Mouse (Mus musculus) thymus, postnatal 0 days (tissue): ENCODE results near the gene Dnah7b. TPM values are rescaled to one million over a fixed set of nuclear protein-coding genes. Genes with fewer than 3 reads are reported as not detected.
"Not testable (repeated sequence)": the region's sequence is repeated elsewhere in the genome, so short reads cannot be mapped to it uniquely, and the experiment has no call there.

Experiments used
- DNase-seq: peaks from one replicate; pipeline ENCODE4 v3.0.0-alpha.2; 2015; ENCODE audit warnings: low spot score
- polyA plus RNA-seq: library from polyadenylated mRNA; unstranded; fragments of >200 nt; fragmentation: Nextera tagmentation; extraction: Ambion mirVana; gene quantifications from 2 replicates; pipeline ENCODE4 v1.2.1, GENCODE M21; 2015

The Dnah7b gene
- polyA plus RNA-seq, 1 experiment from 2014 or later: 0.22 TPM

DNA sequence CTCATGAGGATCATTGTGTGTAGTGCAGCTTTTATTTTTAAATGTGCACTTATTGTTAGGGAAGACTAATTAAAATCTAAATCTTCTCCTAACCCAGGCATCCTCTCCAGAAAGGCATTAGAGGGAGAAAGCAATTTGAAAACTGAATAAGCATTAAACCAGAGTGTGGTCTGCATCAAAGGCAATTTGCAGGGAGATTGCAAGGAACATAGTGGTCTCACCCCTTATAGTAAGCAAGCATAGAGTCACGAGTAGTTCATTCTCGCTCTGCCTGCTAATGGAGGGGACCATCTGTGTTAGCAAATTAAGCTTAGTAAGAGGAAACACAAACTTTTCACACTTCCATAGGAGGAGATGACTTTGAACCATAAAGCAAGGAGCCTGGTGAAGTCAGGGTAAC is 228.3 kb downstream of the Dnah7b start:
- DNase-seq: not testable (repeated sequence)

- DNase-seq: not testable (repeated sequence)
These were observed 259.8 kb downstream of the Dnah7b start for GRCm38 (mm10) chr1:46325942-46326341.

DNA sequence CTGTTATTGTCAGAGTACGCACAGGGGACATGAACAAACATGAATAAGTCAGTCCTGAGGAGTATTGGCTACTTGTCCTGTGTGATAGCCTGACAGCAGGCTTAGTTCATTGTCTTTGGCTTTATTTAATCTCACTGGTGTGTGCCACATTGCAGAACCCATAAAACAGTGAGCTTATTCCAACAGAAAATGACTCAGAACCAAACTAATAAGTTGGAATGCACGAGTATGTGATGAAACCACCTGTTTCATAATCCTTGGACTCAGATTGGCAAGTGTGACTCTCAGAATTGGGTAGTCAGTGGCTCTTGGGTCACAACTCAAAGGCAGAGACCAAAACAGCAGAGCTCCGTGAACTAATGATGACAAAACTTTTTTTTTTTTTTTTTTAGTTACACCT is 279.2 kb downstream of the Dnah7b start:
- not testable (repeated sequence) for DNase-seq

GRCm38 (mm10) chr1:46380641-46381040 is 314.5 kb downstream of the Dnah7b start:
- not testable (repeated sequence) for DNase-seq

DNA sequence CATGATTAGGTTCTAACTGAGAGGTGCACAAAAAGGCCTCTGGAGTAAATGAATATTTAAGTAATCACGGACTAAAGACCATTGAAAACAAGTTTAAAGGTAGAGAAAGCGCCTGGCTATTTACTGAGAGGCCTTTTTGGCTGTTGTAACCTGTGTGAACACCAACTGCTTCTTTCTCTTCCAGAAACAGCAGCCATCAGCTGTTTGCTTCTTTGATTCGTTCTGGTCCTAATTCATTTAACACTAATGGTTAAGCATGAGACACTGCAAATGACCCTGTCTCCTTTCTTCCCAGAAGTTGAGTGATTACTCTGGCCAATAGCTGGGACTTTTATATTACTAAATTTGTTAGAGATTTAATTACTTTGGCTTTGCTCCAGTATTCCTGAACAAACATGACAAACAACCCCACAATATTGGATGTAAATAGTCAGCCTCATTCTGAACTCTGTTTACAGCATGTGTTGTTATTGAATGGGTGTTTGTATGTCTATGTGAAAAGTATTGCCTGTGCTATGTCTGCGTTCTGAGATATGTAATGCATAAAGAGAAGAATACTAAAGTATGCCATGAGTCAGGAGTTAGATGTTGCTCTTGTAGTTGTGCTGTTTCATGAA is 328.7 kb downstream of the Dnah7b start:
- not testable (repeated sequence) for DNase-seq

GRCm38 (mm10) chr1:46408324-46409115 is 342.4 kb downstream of the Dnah7b start:
- no peak for DNase-seq

GRCm38 (mm10) chr1:46414798-46415197 is 348.7 kb downstream of the Dnah7b start:
- DNase-seq: not testable (repeated sequence)

- peak; percentile 33 for DNase-seq
These were observed 350.8 kb downstream of the Dnah7b start for GRCm38 (mm10) chr1:46416946-46417345.

DNA sequence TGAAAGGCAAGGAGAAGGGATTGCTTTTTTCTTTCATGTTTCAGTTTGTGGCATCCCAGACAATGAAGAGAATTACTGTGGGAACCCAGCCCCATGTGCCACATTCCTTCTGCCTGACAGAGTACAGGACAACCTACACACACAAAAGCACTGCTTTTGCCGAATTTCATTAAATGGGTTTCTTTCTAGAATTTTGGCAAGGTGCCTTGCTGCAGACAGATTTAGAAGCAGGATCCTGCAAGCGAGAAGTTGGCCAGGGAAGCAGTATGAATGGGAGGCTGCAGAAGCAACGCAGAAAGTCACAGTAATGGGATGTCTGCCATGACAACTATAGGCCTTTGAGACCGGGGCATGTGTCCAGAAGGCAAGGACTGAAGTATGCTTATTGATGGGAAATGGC is 352.9 kb downstream of the Dnah7b start:
- DNase-seq: not testable (repeated sequence)

Other genes starting within 250 kb of the Dnah7b start
- gene Gm5269, start 176.0 kb upstream of the Dnah7b start, polyA plus RNA-seq: not detected in 2 replicates
- 30.1 and 36.2 TPM in 2 replicates for gene Slc40a1, start 139.8 kb upstream of the Dnah7b start, polyA plus RNA-seq